Mouse (Mus musculus): Measurements from ENCODE around the gene Vcam1. TPM values are rescaled to one million over a fixed set of nuclear protein-coding genes. Genes with fewer than 3 reads are reported as not detected.

Gene Vcam1
- total RNA-seq, 1 experiment: 0.27 TPM

GRCm38 (mm10) chr3:116072584-116072983 is 56.9 kb downstream of the Vcam1 start:
- no peak overlapping the region for H3K9ac ChIP-seq (ENCODE audit: insufficient read depth, low read depth, low read length, poor library complexity, severe bottlenecking)
- no peak overlapping the region for H3K4me3 ChIP-seq (ENCODE audit: insufficient read depth in 1 of 2, low read depth in 1 of 2, low read length in 2 of 2, poor library complexity in 1 of 2, severe bottlenecking in 1 of 2)
- TF ChIP-seq MAFK (IDR thresholded peaks at IDR 0.05; ENCODE audit: insufficient read depth, low read depth, low read length): no peak
- TF ChIP-seq ZC3H11A (IDR thresholded peaks at IDR 0.05; ENCODE audit: borderline replicate concordance, low read depth, low read length): no peak
- TF ChIP-seq CHD2 (IDR thresholded peaks at IDR 0.05; ENCODE audit: low read depth, low read length): no peak
- no peak for TF ChIP-seq ZNF384 (IDR thresholded peaks at IDR 0.05; ENCODE audit: low read depth, low read length)
- TF ChIP-seq HCFC1 (IDR thresholded peaks at IDR 0.05; ENCODE audit: borderline replicate concordance, insufficient read depth, low read length): no peak
- no peaks in the 10 kb centered on the region for H3K9me3 ChIP-seq (ENCODE audit: control insufficient read depth, insufficient read depth, low read depth, low read length)
- DNase-seq (ENCODE audit: low read depth, low spot score): no peak
- H3K27ac ChIP-seq (ENCODE audit: insufficient read depth, low read depth, low read length, poor library complexity, severe bottlenecking): no peak overlapping the region
- no peaks in the 10 kb centered on the region for H3K4me1 ChIP-seq (ENCODE audit: control insufficient read depth in 2 of 2, insufficient read depth in 2 of 2, low read length in 2 of 2, poor library complexity in 1 of 2)
- in situ Hi-C loops (cut with MboI; ENCODE audit: low sequenced_read_pairs in 2 of 2, unreplicated experiment in 2 of 2): no loop called here
- H3K36me3 ChIP-seq (ENCODE audit: control insufficient read depth, insufficient read depth, low read length, poor library complexity, severe bottlenecking): no peaks in the 10 kb centered on the region

- in situ Hi-C loops (cut with MboI; ENCODE audit: low sequenced_read_pairs in 2 of 2, unreplicated experiment in 2 of 2): no loop called here
These were observed 67.3 kb downstream of the Vcam1 start for GRCm38 (mm10) chr3:116062141-116062540.

GRCm38 (mm10) chr3:116060320-116060719 is 69.2 kb downstream of the Vcam1 start:
- no peaks in the 10 kb centered on the region for H3K4me1 ChIP-seq (ENCODE audit: control insufficient read depth in 2 of 2, insufficient read depth in 2 of 2, low read length in 2 of 2, poor library complexity in 1 of 2)
- TF ChIP-seq ZC3H11A (IDR thresholded peaks at IDR 0.05; ENCODE audit: borderline replicate concordance, low read depth, low read length): no peak
- no peak for TF ChIP-seq CHD2 (IDR thresholded peaks at IDR 0.05; ENCODE audit: low read depth, low read length)
- TF ChIP-seq HCFC1 (IDR thresholded peaks at IDR 0.05; ENCODE audit: borderline replicate concordance, insufficient read depth, low read length): no peak
- TF ChIP-seq MAFK (IDR thresholded peaks at IDR 0.05; ENCODE audit: insufficient read depth, low read depth, low read length): no peak
- no peak for TF ChIP-seq ZNF384 (IDR thresholded peaks at IDR 0.05; ENCODE audit: low read depth, low read length)
- no peak overlapping the region for H3K4me3 ChIP-seq (ENCODE audit: insufficient read depth in 1 of 2, low read depth in 1 of 2, low read length in 2 of 2, poor library complexity in 1 of 2, severe bottlenecking in 1 of 2)
- no peaks in the 10 kb centered on the region for H3K36me3 ChIP-seq (ENCODE audit: control insufficient read depth, insufficient read depth, low read length, poor library complexity, severe bottlenecking)
- no peak overlapping the region for H3K27ac ChIP-seq (ENCODE audit: insufficient read depth, low read depth, low read length, poor library complexity, severe bottlenecking)
- H3K9me3 ChIP-seq (ENCODE audit: control insufficient read depth, insufficient read depth, low read depth, low read length): no peaks in the 10 kb centered on the region
- DNase-seq (ENCODE audit: low read depth, low spot score): no peak
- in situ Hi-C loops (cut with MboI; ENCODE audit: low sequenced_read_pairs in 2 of 2, unreplicated experiment in 2 of 2): no loop called here
- no peak overlapping the region for H3K9ac ChIP-seq (ENCODE audit: insufficient read depth, low read depth, low read length, poor library complexity, severe bottlenecking)

More at GRCm38 (mm10) chr3:116062141-116062540, 67.3 kb downstream of the Vcam1 start:
- no peak overlapping the region for H3K27ac ChIP-seq (ENCODE audit: insufficient read depth, low read depth, low read length, poor library complexity, severe bottlenecking)
- H3K9me3 ChIP-seq (ENCODE audit: control insufficient read depth, insufficient read depth, low read depth, low read length): no peaks in the 10 kb centered on the region
- H3K36me3 ChIP-seq (ENCODE audit: control insufficient read depth, insufficient read depth, low read length, poor library complexity, severe bottlenecking): no peaks in the 10 kb centered on the region
- H3K4me3 ChIP-seq (ENCODE audit: insufficient read depth in 1 of 2, low read depth in 1 of 2, low read length in 2 of 2, poor library complexity in 1 of 2, severe bottlenecking in 1 of 2): no peak overlapping the region
- TF ChIP-seq MAFK (IDR thresholded peaks at IDR 0.05; ENCODE audit: insufficient read depth, low read depth, low read length) (no peak), CHD2 (IDR thresholded peaks at IDR 0.05; ENCODE audit: low read depth, low read length) (no peak), ZNF384 (IDR thresholded peaks at IDR 0.05; ENCODE audit: low read depth, low read length) (no peak), ZC3H11A (IDR thresholded peaks at IDR 0.05; ENCODE audit: borderline replicate concordance, low read depth, low read length) (no peak), HCFC1 (IDR thresholded peaks at IDR 0.05; ENCODE audit: borderline replicate concordance, insufficient read depth, low read length) (no peak)
- H3K4me1 ChIP-seq (ENCODE audit: control insufficient read depth in 2 of 2, insufficient read depth in 2 of 2, low read length in 2 of 2, poor library complexity in 1 of 2): no peaks in the 10 kb centered on the region
- no peak overlapping the region for H3K9ac ChIP-seq (ENCODE audit: insufficient read depth, low read depth, low read length, poor library complexity, severe bottlenecking)
- DNase-seq (ENCODE audit: low read depth, low spot score): no peak

Other genes starting within 250 kb of the Vcam1 start
- gene Dph5, start 241.9 kb downstream of the Vcam1 start, total RNA-seq (2012; rRNA removed): 22.3 and 26.4 TPM in 2 replicates
- gene Slc30a7, start 122.3 kb downstream of the Vcam1 start, total RNA-seq (2012; rRNA removed): 15.2 and 25.1 TPM in 2 replicates
- gene Extl2, start 122.2 kb downstream of the Vcam1 start, total RNA-seq (2012; rRNA removed): 8.4 and 8.8 TPM in 2 replicates
- gene Gpr88, start 123.8 kb upstream of the Vcam1 start, total RNA-seq (2012; rRNA removed): not detected in 2 replicates